Mouse (Mus musculus) cortical plate, adult 2 months (tissue): ENCODE measurements around the gene Alpl.

ENCODE experiments used
- CTCF ChIP-seq: fragments of 200-500 bp; IDR thresholded peaks from 2 replicates; pipeline ENCODE4 v1.5.1; 2011; ENCODE audit warnings: mild to moderate bottlenecking, control low read depth, low read length; ENCODE audit not compliant: insufficient read depth; ENCODE audit errors: extremely low read depth
- POLR2A ChIP-seq: fragments of 200-500 bp; IDR thresholded peaks from 2 replicates; pipeline ENCODE4 v1.6.1; 2011; ENCODE audit warnings: mild to moderate bottlenecking, low read length, control low read depth; ENCODE audit not compliant: insufficient read depth; ENCODE audit errors: extremely low read depth

- TF ChIP-seq CTCF (no peak), POLR2A (no peak)
These were observed 17.6 kb downstream of the Alpl start for GRCm38 (mm10) chr4:137778397-137779184.
